Mouse (Mus musculus): ENCODE measurements at regions not wholly inside any gene's neighbourhood (a gene's known extent, or its start where the extent isn't known, plus 50 kb on each side); places are given as distances from the start of the nearest gene placed in this dataset.

- DNase-seq (ENCODE audit: low read depth, low spot score), result no peak
Measured at GRCm38 (mm10) chr3:39234921-39235320, 348.2 kb downstream of the Fat4 start.

- DNase-seq (ENCODE audit: low read depth, low spot score), result no peak
Measured at GRCm38 (mm10) chr3:39248712-39249111, 362.0 kb downstream of the Fat4 start.

GRCm38 (mm10) chr3:39249224-39249892 is 362.6 kb downstream of the Fat4 start:
- DNase-seq (ENCODE audit: low read depth, low spot score), result no peak

GRCm38 (mm10) chr3:39253076-39253475 is 366.3 kb downstream of the Fat4 start:
- no peak for DNase-seq (ENCODE audit: low read depth, low spot score)

GRCm38 (mm10) chr3:39264671-39265430 is 378.1 kb downstream of the Fat4 start:
- no peak for DNase-seq (ENCODE audit: low read depth, low spot score)

- no peak for DNase-seq (ENCODE audit: low read depth, low spot score)
Measured at GRCm38 (mm10) chr3:39265606-39266005, 378.9 kb downstream of the Fat4 start.

- no peak for DNase-seq (ENCODE audit: low read depth, low spot score)
Measured at GRCm38 (mm10) chr3:39269388-39269787, 382.6 kb downstream of the Fat4 start.

- no peak for DNase-seq (ENCODE audit: low read depth, low spot score)
Measured at GRCm38 (mm10) chr3:39272616-39273015, 385.9 kb downstream of the Fat4 start.

GRCm38 (mm10) chr3:39276897-39277296 is 390.2 kb downstream of the Fat4 start:
- no peak for DNase-seq (ENCODE audit: low read depth, low spot score)

GRCm38 (mm10) chr3:39277310-39277709 is 390.6 kb downstream of the Fat4 start:
- DNase-seq (ENCODE audit: low read depth, low spot score), result no peak

- no peak for DNase-seq (ENCODE audit: low read depth, low spot score)
Measured at GRCm38 (mm10) chr3:39295255-39295654, 408.5 kb downstream of the Fat4 start.

GRCm38 (mm10) chr3:39296257-39296656 is 409.5 kb downstream of the Fat4 start:
- DNase-seq (ENCODE audit: low read depth, low spot score), result no peak

- no peak for DNase-seq (ENCODE audit: low read depth, low spot score)
Measured at GRCm38 (mm10) chr3:39309487-39309886, 422.7 kb downstream of the Fat4 start.

GRCm38 (mm10) chr3:39313563-39313962 is 426.8 kb downstream of the Fat4 start:
- no peak for DNase-seq (ENCODE audit: low read depth, low spot score)

GRCm38 (mm10) chr3:39320851-39321250 is 434.1 kb downstream of the Fat4 start:
- DNase-seq (ENCODE audit: low read depth, low spot score), result no peak

GRCm38 (mm10) chr3:39322225-39322624 is 435.5 kb downstream of the Fat4 start:
- no peak for DNase-seq (ENCODE audit: low read depth, low spot score)

- no peak for DNase-seq (ENCODE audit: low read depth, low spot score)
Measured at GRCm38 (mm10) chr3:39335612-39336230, 449.0 kb downstream of the Fat4 start.

GRCm38 (mm10) chr3:39341161-39341687 is 454.5 kb downstream of the Fat4 start:
- no peak for DNase-seq (ENCODE audit: low read depth, low spot score)

GRCm38 (mm10) chr3:39344078-39344477 is 457.3 kb downstream of the Fat4 start:
- DNase-seq (ENCODE audit: low read depth, low spot score), result no peak

- DNase-seq (ENCODE audit: low read depth, low spot score), result no peak
Measured at GRCm38 (mm10) chr3:39347578-39347977, 460.8 kb downstream of the Fat4 start.

GRCm38 (mm10) chr3:39357012-39357411 is 470.3 kb downstream of the Fat4 start:
- DNase-seq (ENCODE audit: low read depth, low spot score), result no peak

GRCm38 (mm10) chr3:39360278-39360677 is 473.5 kb downstream of the Fat4 start:
- DNase-seq (ENCODE audit: low read depth, low spot score), result no peak
